Mouse (Mus musculus): Measurements from ENCODE around the gene Lypd6. TPM values are rescaled to one million over a fixed set of nuclear protein-coding genes. Genes with fewer than 3 reads are reported as not detected.
A peak's percentile ranks its signal among the peaks of the same experiment; 100 is the strongest.

Lypd6 gene
- polyA plus RNA-seq, 1 experiment from 2014 or later, result 2.3 TPM

GRCm38 (mm10) chr2:50110167-50110566 lies 43.9 kb downstream of the Lypd6 start:
- Histone ChIP-seq H3K9ac (no peak overlapping the region), H3K4me2 (0 out of 2 replicates have a peak overlapping the region, but pooled peaks have one; percentile 3), H3K4me3 (no peak overlapping the region), H3K27ac (peak overlapping the region; percentile 66), H3K4me1 (peaks cover 9% of the 10 kb centered on the region; the same call in 1 of the 2 replicates), H3K9me3 (no peaks in the 10 kb centered on the region), H3K27me3 (no peaks in the 10 kb centered on the region), H3K36me3 (no peaks in the 10 kb centered on the region)
- WGBS, result 20% methylated on average over 10 of the region's 10 CpGs
- ATAC-seq (ENCODE audit: borderline replicate concordance, extremely low read depth, low FRiP score, low TSS enrichment), result peak; percentile 78

GRCm38 (mm10) chr2:50111169-50111568 lies 44.9 kb downstream of the Lypd6 start:
- Histone ChIP-seq H3K27me3 (no peaks in the 10 kb centered on the region), H3K9me3 (no peaks in the 10 kb centered on the region), H3K4me3 (no peak overlapping the region), H3K9ac (no peak overlapping the region), H3K4me1 (peaks cover 9% of the 10 kb centered on the region; the same call in 1 of the 2 replicates), H3K36me3 (no peaks in the 10 kb centered on the region), H3K27ac (no peak overlapping the region), H3K4me2 (no peak overlapping the region)
- ATAC-seq (ENCODE audit: borderline replicate concordance, extremely low read depth, low FRiP score, low TSS enrichment), result no peak
- WGBS, result 86% methylated on average over 3 of the region's 3 CpGs

GRCm38 (mm10) chr2:50111609-50112008 lies 45.4 kb downstream of the Lypd6 start:
- H3K27me3 ChIP-seq, result no peaks in the 10 kb centered on the region
- H3K9ac ChIP-seq, result no peak overlapping the region
- H3K4me1 ChIP-seq, result peaks cover 9% of the 10 kb centered on the region; the same call in 1 of the 2 replicates
- H3K9me3 ChIP-seq, result no peaks in the 10 kb centered on the region
- no peaks in the 10 kb centered on the region for H3K36me3 ChIP-seq
- WGBS, result 33% methylated on average over 1 of the region's 1 CpGs
- H3K4me2 ChIP-seq, result no peak overlapping the region
- H3K4me3 ChIP-seq, result no peak overlapping the region
- ATAC-seq (ENCODE audit: borderline replicate concordance, extremely low read depth, low FRiP score, low TSS enrichment), result no peak
- H3K27ac ChIP-seq, result no peak overlapping the region

GRCm38 (mm10) chr2:50112427-50112826 lies 46.2 kb downstream of the Lypd6 start:
- 85% methylated on average over 5 of the region's 5 CpGs for WGBS
- H3K4me2 ChIP-seq, result no peak overlapping the region
- no peak for ATAC-seq (ENCODE audit: borderline replicate concordance, extremely low read depth, low FRiP score, low TSS enrichment)

GRCm38 (mm10) chr2:50119101-50119500 lies 52.9 kb downstream of the Lypd6 start:
- H3K9me3 ChIP-seq, result no peaks in the 10 kb centered on the region
- H3K27me3 ChIP-seq, result no peaks in the 10 kb centered on the region
- 91% methylated on average over 7 of the region's 7 CpGs for WGBS
- no peaks in the 10 kb centered on the region for H3K4me1 ChIP-seq
- no peaks in the 10 kb centered on the region for H3K36me3 ChIP-seq
- H3K9ac ChIP-seq, result no peak overlapping the region
- H3K4me2 ChIP-seq, result no peak overlapping the region
- no peak for ATAC-seq (ENCODE audit: borderline replicate concordance, extremely low read depth, low FRiP score, low TSS enrichment)
- H3K27ac ChIP-seq, result no peak overlapping the region
- no peak overlapping the region for H3K4me3 ChIP-seq

More at GRCm38 (mm10) chr2:50112427-50112826, 46.2 kb downstream of the Lypd6 start:
- Histone ChIP-seq H3K9ac (no peak overlapping the region), H3K4me3 (no peak overlapping the region), H3K36me3 (no peaks in the 10 kb centered on the region), H3K27ac (no peak overlapping the region), H3K9me3 (no peaks in the 10 kb centered on the region), H3K27me3 (no peaks in the 10 kb centered on the region), H3K4me1 (peaks cover 9% of the 10 kb centered on the region; the same call in 1 of the 2 replicates)

GRCm38 (mm10) chr2:50120839-50121238 lies 54.6 kb downstream of the Lypd6 start:
- Histone ChIP-seq H3K36me3 (no peaks in the 10 kb centered on the region), H3K9me3 (no peaks in the 10 kb centered on the region), H3K27ac (no peak overlapping the region), H3K4me2 (no peak overlapping the region), H3K9ac (no peak overlapping the region), H3K4me3 (no peak overlapping the region), H3K4me1 (no peaks in the 10 kb centered on the region), H3K27me3 (no peaks in the 10 kb centered on the region)
- WGBS, result 70% methylated on average over 9 of the region's 9 CpGs
- no peak for ATAC-seq (ENCODE audit: borderline replicate concordance, extremely low read depth, low FRiP score, low TSS enrichment)

- Histone ChIP-seq H3K36me3 (no peaks in the 10 kb centered on the region), H3K27me3 (no peaks in the 10 kb centered on the region), H3K4me3 (no peak overlapping the region), H3K9me3 (no peaks in the 10 kb centered on the region), H3K4me2 (no peak overlapping the region), H3K4me1 (no peaks in the 10 kb centered on the region), H3K27ac (no peak overlapping the region), H3K9ac (no peak overlapping the region)
- ATAC-seq (ENCODE audit: borderline replicate concordance, extremely low read depth, low FRiP score, low TSS enrichment), result no peak
- WGBS, result 80% methylated on average over 5 of the region's 5 CpGs
Measured at GRCm38 (mm10) chr2:50123376-50123775, 57.1 kb downstream of the Lypd6 start.

GRCm38 (mm10) chr2:50127513-50128175 lies 61.4 kb downstream of the Lypd6 start:
- no peak for ATAC-seq (ENCODE audit: borderline replicate concordance, extremely low read depth, low FRiP score, low TSS enrichment)
- WGBS, result 82% methylated on average over 9 of the region's 9 CpGs
- Histone ChIP-seq H3K36me3 (no peaks in the 10 kb centered on the region), H3K4me2 (no peak overlapping the region), H3K4me1 (no peaks in the 10 kb centered on the region), H3K27me3 (no peaks in the 10 kb centered on the region), H3K4me3 (no peak overlapping the region), H3K9me3 (no peaks in the 10 kb centered on the region), H3K9ac (no peak overlapping the region), H3K27ac (no peak overlapping the region)

GRCm38 (mm10) chr2:50128322-50129277 lies 62.4 kb downstream of the Lypd6 start:
- H3K4me2 ChIP-seq, result no peak overlapping the region
- H3K27ac ChIP-seq, result no peak overlapping the region
- no peak overlapping the region for H3K9ac ChIP-seq
- no peaks in the 10 kb centered on the region for H3K27me3 ChIP-seq
- no peaks in the 10 kb centered on the region for H3K4me1 ChIP-seq
- 78% methylated on average over 12 of the region's 12 CpGs for whole genome bisulfite sequencing
- no peak for ATAC-seq (ENCODE audit: borderline replicate concordance, extremely low read depth, low FRiP score, low TSS enrichment)
- no peaks in the 10 kb centered on the region for H3K9me3 ChIP-seq
- no peak overlapping the region for H3K4me3 ChIP-seq
- no peaks in the 10 kb centered on the region for H3K36me3 ChIP-seq

GRCm38 (mm10) chr2:50130674-50131073 lies 64.4 kb downstream of the Lypd6 start:
- ATAC-seq (ENCODE audit: borderline replicate concordance, extremely low read depth, low FRiP score, low TSS enrichment), result no peak
- H3K27ac ChIP-seq, result no peak overlapping the region
- H3K4me2 ChIP-seq, result no peak overlapping the region
- H3K27me3 ChIP-seq, result no peaks in the 10 kb centered on the region
- H3K36me3 ChIP-seq, result no peaks in the 10 kb centered on the region
- no peak overlapping the region for H3K9ac ChIP-seq
- no peaks in the 10 kb centered on the region for H3K4me1 ChIP-seq
- 84% methylated on average over 3 of the region's 3 CpGs for WGBS
- H3K4me3 ChIP-seq, result no peak overlapping the region
- no peaks in the 10 kb centered on the region for H3K9me3 ChIP-seq

- Histone ChIP-seq H3K27ac (no peak overlapping the region), H3K36me3 (no peaks in the 10 kb centered on the region), H3K9ac (no peak overlapping the region), H3K4me3 (no peak overlapping the region), H3K4me2 (no peak overlapping the region), H3K9me3 (no peaks in the 10 kb centered on the region), H3K27me3 (no peaks in the 10 kb centered on the region), H3K4me1 (no peaks in the 10 kb centered on the region)
- WGBS, result 67% methylated on average over 6 of the region's 6 CpGs
- no peak for ATAC-seq (ENCODE audit: borderline replicate concordance, extremely low read depth, low FRiP score, low TSS enrichment)
Measured at GRCm38 (mm10) chr2:50143672-50144071, 77.4 kb downstream of the Lypd6 start.

- H3K4me3 ChIP-seq, result no peak overlapping the region
- 73% methylated on average over 9 of the region's 9 CpGs for WGBS
- H3K9ac ChIP-seq, result no peak overlapping the region
- H3K36me3 ChIP-seq, result no peaks in the 10 kb centered on the region
- H3K4me2 ChIP-seq, result no peak overlapping the region
- no peaks in the 10 kb centered on the region for H3K4me1 ChIP-seq
- no peak overlapping the region for H3K27ac ChIP-seq
- no peaks in the 10 kb centered on the region for H3K9me3 ChIP-seq
- ATAC-seq (ENCODE audit: borderline replicate concordance, extremely low read depth, low FRiP score, low TSS enrichment), result no peak
- no peaks in the 10 kb centered on the region for H3K27me3 ChIP-seq
Measured at GRCm38 (mm10) chr2:50147308-50147707, 81.1 kb downstream of the Lypd6 start.
